Mouse (Mus musculus) left cerebral cortex, postnatal 10 days (tissue): ENCODE measurements at regions not wholly inside any gene's neighbourhood (a gene's known extent, or its start where the extent isn't known, plus 50 kb on each side); places are given as distances from the start of the nearest gene placed in this dataset.

Experiments
- DNase-seq, 2 experiments: peaks; one replicate each; pipeline ENCODE4 v3.0.0; 2021 to 2022; ENCODE audit warnings: low spot score in 2 of 2, mixed read lengths in 1 of 2; ENCODE audit errors: extremely low spot score in 1 of 2
- intact Hi-C: fragments of 180-260 bp; cut with DNase I; formaldehyde crosslinking; loops from one replicate; pipeline ENCODE4 v1.15.1; 2025

DNA sequence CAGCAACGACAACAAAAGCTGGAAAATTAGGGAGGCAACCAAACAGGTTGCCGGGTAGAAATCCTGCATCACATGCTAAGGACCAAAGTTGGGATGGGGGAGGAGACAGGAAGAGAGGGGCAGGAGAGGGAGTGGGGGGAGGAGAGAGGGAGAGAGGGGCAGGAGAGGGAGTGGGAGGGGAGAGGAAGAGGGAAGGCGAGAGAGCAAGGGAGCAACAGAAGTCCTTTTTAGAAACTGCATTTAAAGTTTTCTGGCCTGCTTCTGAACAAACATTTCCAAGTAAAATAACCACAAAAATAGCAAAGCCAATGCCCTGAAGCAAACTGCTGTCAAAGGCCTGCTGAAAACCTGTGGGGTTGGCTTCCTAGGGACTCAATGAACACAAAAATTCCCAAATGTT, 589.3 kb downstream of the Gm19410 start:
- DNase-seq, result peak in 1 of 2 experiments; percentile 28
- intact Hi-C loops, result no loop called here

DNA sequence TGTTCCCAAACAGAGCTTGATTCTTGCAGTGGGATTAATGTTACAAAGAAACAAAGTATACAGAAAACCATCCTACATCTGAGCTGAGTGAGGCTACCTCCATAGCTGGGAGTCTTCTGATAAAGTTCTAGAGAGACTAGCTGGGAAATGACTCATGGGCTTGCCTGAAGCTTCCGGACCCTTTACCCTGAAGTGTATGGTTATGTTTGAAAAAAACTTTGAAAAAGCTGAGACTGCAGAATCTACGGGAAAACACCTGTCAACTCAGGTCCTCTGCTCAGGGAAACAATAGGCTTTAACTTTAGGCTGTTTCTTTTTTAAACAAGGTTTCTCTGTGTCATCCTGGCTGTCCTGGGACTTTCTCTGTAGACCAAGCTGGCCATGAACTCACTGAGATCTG, 593.4 kb downstream of the Gm19410 start:
- intact Hi-C loops, result no loop called here

DNA sequence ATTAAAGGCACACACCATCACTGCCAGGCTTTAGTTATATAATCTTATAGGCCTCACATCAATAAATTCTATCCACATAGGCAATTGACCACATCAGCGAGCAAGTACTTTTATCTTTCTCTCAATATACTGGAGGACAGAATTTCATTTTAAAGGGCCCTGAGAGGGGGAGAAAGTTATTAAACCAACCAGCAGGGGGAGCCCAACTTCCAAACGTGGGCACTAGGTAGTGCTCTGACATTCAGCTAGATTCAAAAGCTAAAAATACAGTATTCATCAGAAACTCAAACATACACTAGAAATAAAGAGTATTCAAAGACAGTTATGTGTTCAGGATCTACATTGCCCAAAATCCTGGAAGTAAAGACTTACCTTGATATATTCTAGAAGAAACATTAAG, 595.7 kb downstream of the Gm19410 start:
- DNase-seq, result peak; percentile 73 to 75
- intact Hi-C loops, result loop anchor here (1.0 to 5.0 kb wide), 3 partner anchors 162 to 701 kb away; no protein-coding TSS in a partner anchor

More for the DNA sequence above, 593.4 kb downstream of the Gm19410 start:
- no peak for DNase-seq

DNA sequence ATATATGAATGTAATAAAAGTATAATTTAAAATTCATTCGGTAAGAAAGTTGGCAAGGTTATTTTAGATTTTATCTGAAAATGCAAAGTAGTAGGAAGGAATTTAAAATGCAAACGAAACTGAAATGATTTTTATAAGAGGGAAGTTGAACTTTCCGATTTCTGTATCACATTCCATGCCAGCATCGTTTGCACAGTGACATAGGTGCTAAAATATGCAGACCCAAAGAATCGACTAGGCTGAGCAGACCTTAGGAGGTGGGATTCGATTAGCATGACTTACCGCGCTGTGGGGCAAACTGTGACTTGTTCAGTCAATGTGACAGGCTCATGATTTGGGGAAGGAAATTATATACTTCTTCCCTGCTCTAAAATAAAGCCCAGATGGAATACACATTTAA, 596.2 kb downstream of the Gm19410 start:
- no peak for DNase-seq
- intact Hi-C loops, result loop anchor here (1.0 to 5.0 kb wide), 3 partner anchors 161 to 700 kb away; no protein-coding TSS in a partner anchor

DNA sequence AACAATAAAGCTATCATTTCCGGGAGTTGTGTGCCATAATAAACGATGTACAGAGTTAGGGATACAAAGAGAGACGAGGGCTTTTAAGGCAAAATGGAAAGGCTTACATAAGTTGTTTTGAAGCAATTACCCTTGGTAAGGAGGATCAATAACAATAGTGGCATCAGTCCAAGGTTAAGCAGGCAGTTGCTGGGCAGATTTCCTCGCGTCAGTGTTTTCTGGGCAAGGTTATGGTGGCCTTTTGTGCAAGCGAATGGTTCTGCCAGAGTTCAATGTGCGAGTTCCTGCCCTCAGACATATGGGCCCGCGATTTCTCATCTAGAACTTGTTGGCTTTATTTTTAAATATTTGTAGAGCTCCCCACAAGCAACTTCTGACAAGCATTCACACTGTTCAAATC, 597.7 kb downstream of the Gm19410 start:
- intact Hi-C loops, result loop anchor here (5.0 kb wide), 1 partner anchor 699 kb away; no protein-coding TSS in a partner anchor

DNA sequence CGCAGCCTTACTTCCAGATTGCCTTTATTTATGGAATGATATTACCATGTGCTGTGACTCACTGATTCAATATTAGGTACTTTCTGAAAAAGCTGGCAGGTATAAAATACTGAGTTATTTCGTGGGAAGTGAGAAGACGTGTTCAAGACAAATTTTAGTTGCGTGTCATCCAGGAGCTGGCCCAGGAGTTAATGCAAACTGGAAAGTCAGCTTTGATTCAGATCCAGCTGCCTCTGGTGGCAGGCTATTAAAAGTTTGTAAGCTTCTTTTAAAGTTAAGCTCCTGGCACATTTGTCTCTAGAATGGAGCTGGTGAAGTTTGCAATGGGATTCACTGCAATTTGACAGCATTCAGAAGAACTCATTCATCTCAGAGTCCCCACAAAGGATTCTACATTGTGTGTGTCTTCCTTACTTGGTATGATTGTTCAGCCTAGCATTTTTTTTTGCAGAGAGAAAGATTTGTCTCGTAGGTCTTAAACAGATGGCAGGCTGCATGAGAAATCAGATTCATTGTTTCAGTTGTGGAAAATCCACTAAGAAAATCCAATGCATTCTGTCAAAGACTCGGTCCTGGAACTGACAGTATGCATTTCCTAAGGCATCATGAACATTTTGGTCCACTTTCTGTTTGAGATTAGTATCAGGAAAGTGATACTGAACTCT, 599.1 kb downstream of the Gm19410 start:
- no peak for DNase-seq
- intact Hi-C loops, result loop anchor here (5.0 kb wide), 1 partner anchor 698 kb away; no protein-coding TSS in a partner anchor

More for the DNA sequence above, 597.7 kb downstream of the Gm19410 start:
- DNase-seq, result no peak

DNA sequence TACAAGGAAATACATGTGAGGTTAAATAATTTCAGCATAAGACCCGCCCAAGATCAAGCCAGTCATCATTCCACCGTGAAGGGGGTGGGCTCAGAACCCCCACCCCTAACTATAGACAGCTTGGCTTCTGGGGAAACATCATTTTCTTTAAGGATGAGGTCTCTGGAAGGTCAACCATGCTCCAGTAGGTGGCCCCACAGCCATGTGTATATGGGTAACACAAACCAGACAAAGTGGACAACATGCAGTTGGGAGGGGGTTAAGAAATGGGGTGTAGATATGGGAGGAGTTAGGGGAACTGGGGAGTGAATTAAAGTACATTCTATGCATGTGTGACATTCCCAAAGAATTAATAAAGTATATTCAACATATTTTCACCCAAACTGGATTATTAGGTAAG, 600.4 kb downstream of the Gm19410 start:
- DNase-seq, result no peak
- intact Hi-C loops, result no loop called here

DNA sequence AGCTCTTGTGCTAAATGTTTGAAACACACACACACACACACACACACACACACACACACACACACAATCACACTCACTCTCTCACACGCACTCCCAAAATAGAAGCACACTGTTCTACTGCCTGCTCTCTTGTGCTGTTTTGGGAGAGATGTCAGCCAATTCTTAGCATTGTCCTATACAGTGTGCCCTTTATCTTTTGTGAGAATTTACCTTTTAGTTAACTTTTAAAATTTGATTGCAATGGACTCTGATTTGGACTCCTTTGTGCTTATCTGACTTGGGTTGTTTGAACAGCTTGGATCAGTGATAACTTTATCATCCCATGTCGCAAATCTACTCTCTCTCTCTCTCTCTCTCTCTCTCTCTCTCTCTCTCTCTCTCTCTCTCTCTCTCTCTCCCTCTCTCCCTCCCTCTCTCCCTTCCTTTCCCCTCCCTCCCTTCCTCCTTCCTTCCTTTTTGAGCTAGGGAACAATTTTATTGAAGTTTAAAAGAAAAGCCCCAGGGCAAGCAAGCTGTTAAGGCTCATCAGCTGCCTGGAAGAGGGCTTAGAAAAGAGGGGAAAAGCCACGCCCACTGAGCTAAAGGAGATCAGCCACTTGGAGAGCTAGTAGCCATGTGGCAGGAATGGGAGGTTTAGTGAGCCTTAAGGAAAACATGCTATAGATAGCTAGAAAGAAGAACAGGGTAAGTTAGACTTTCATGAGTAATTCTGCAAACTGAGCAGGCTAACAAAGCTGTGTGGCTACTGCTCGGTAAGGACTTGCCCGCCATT, 611.2 kb downstream of the Gm19410 start:
- no peak for DNase-seq
- intact Hi-C loops, result no loop called here

DNA sequence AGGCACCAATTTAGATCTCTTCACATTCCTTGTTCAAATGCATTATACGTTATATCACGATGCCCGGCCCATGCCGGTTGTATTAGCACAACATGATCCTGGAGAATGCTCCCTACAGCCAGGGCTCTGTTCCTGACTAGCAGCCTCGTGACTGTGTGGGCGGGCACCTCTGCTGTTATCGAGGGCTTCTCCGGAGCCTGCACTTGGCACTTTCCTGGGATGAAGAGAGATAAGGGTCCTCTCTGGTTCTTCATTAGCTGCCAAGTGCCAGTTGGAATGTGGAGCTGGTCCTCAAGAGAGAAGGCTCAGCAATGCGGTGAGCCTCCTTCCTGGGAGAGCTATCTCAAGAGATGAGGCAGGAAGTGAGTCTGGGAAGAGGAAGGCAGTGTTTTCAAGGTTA, 598.9 kb upstream of the AI429214 start:
- DNase-seq, result no peak

DNA sequence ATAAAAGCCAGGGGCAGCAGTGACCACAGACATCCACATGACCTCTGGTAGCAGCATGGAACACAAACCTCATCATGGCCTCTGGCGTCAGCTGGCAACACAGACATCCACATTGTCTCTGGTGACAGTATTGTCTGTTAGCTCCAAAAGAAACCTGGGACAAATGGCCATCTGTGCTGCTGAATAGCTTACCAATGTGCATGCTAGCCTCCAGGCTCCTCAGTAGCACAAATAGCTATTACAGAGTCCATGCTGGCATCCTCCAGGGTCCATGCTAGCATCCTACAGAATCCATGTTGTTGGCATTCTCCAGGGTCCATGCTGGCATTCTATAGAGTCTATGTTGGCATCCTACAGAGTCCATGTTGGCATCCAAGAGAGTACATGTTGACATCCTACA, 596.9 kb upstream of the AI429214 start:
- intact Hi-C loops, result no loop called here
- DNase-seq, result no peak

More for the DNA sequence above, 598.9 kb upstream of the AI429214 start:
- intact Hi-C loops, result no loop called here

DNA sequence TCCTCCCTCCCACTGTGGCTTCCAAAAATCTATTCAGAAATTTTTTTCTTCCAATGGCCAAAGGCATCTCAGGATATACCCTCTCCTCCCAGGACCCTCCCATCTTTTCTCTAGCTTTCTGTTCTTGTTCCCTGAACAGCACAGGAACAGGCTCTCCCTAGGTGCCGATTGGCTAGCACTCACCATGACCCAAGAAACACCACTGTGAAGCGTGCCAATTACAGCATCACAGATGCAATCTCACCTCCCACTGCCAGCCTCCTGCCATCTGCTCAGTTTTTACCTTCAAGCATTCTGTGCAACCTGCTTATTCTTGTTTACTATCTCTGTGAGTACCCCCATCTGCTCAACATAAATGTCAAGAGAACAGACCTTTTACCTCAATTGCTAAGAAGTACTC, 586.7 kb upstream of the AI429214 start:
- intact Hi-C loops, result no loop called here
- no peak for DNase-seq
